Mouse (Mus musculus) MEL (cell line): ENCODE measurements around the gene Gfy. TPM values are rescaled to one million over a fixed set of nuclear protein-coding genes. Genes with fewer than 3 reads are reported as not detected.

ENCODE experiments used
- DNase-seq: peaks from one replicate; pipeline ENCODE4 v3.0.0; 2011; ENCODE audit warnings: low read depth, low spot score
- H3K27ac ChIP-seq: 2 replicates; pipeline ENCODE4 v1.5.1; 2012; ENCODE audit warnings: low read depth, mild to moderate bottlenecking, control low read depth, low read length, moderate library complexity; ENCODE audit not compliant: control insufficient read depth
- H3K27me3 ChIP-seq, 2 experiments: fragments of 150-350 bp in 1 of 2; sonication (generic) in 1 of 2; 2 replicates each; pipeline ENCODE4 v1.6.1; 2012; ENCODE audit warnings: low read length in 2 of 2, mild to moderate bottlenecking in 2 of 2, improper control_type of control experiment in 1 of 2, moderate library complexity in 1 of 2; ENCODE audit not compliant: insufficient read depth in 2 of 2, control insufficient read depth in 1 of 2
- H3K36me3 ChIP-seq, 2 experiments: 2 replicates each; pipeline ENCODE4 v1.6.1; 2012 to 2014; ENCODE audit warnings: low read length in 2 of 2, improper control_type of control experiment in 1 of 2, inconsistent platforms in 1 of 2, mild to moderate bottlenecking in 1 of 2; ENCODE audit not compliant: insufficient read depth in 2 of 2, control insufficient read depth in 1 of 2
- H3K4me1 ChIP-seq, 2 experiments: fragments of 150-350 bp in 1 of 2; sonication (generic) in 1 of 2; 2 replicates each; pipeline ENCODE4 v1.6.1; 2012; ENCODE audit warnings: low read length in 2 of 2, improper control_type of control experiment in 1 of 2, mild to moderate bottlenecking in 1 of 2; ENCODE audit not compliant: insufficient read depth in 2 of 2, control insufficient read depth in 1 of 2
- H3K4me3 ChIP-seq, 2 experiments: fragments of 150-350 bp in 1 of 2; sonication (generic) in 1 of 2; 2 replicates each; pipeline ENCODE4 v1.5.1; 2012; ENCODE audit warnings: low read depth in 2 of 2, low read length in 2 of 2, mild to moderate bottlenecking in 2 of 2, moderate library complexity in 2 of 2, control low read depth in 1 of 2, improper control_type of control experiment in 1 of 2; ENCODE audit not compliant: control insufficient read depth in 1 of 2, insufficient read depth in 1 of 2
- H3K79me2 ChIP-seq: 2 replicates; pipeline ENCODE4 v1.6.1; 2012; ENCODE audit warnings: mild to moderate bottlenecking, low read length, moderate library complexity; ENCODE audit not compliant: control insufficient read depth, poor library complexity, insufficient read depth
- H3K9ac ChIP-seq: 2 replicates; pipeline ENCODE4 v1.6.1; 2012; ENCODE audit warnings: low read depth, mild to moderate bottlenecking, control low read depth, low read length, moderate library complexity; ENCODE audit not compliant: control insufficient read depth, poor library complexity, severe bottlenecking
- H3K9me3 ChIP-seq: fragments of 150-350 bp; sonication (generic); replicated peaks from 2 replicates; pipeline ENCODE4 v1.6.1; 2012; ENCODE audit warnings: mild to moderate bottlenecking, low read length, improper control_type of control experiment, moderate library complexity; ENCODE audit not compliant: insufficient read depth
- BHLHE40 ChIP-seq: IDR thresholded peaks from 2 replicates; pipeline ENCODE4 v1.6.1; 2012; ENCODE audit warnings: low read depth, mild to moderate bottlenecking, inconsistent platforms, low read length, improper control_type of control experiment, borderline replicate concordance
- CTCF ChIP-seq, 3 experiments: IDR thresholded peaks in 2 of 3; conservative IDR thresholded peaks in 1 of 3; 2 replicates each; pipeline ENCODE4 v1.5.1; 2011 to 2012; ENCODE audit warnings: low read length in 3 of 3, low read depth in 2 of 3, mild to moderate bottlenecking in 2 of 3, improper control_type of control experiment in 1 of 3, inconsistent platforms in 1 of 3, mixed read lengths in 1 of 3, moderate library complexity in 1 of 3; ENCODE audit not compliant: control insufficient read depth in 1 of 3, insufficient read depth in 1 of 3, poor library complexity in 1 of 3, severe bottlenecking in 1 of 3
- ETS1 ChIP-seq: IDR thresholded peaks from 2 replicates; pipeline ENCODE4 v1.6.1; 2012; ENCODE audit warnings: low read depth, mild to moderate bottlenecking, inconsistent platforms, low read length, improper control_type of control experiment, moderate library complexity
- HCFC1 ChIP-seq: IDR thresholded peaks from 2 replicates; pipeline ENCODE4 v1.6.1; 2012; ENCODE audit warnings: low read depth, mild to moderate bottlenecking, inconsistent platforms, low read length, improper control_type of control experiment, moderate library complexity
- MAFK ChIP-seq: IDR thresholded peaks from 2 replicates; pipeline ENCODE4 v1.6.1; 2011; ENCODE audit warnings: low read depth, mild to moderate bottlenecking, low read length, improper control_type of control experiment, borderline replicate concordance
- MEF2A ChIP-seq: IDR thresholded peaks from 2 replicates; pipeline ENCODE4 v1.6.1; 2014; ENCODE audit warnings: low read depth, mild to moderate bottlenecking, inconsistent platforms, low read length, improper control_type of control experiment; ENCODE audit not compliant: poor library complexity, insufficient replicate concordance, severe bottlenecking; ENCODE audit errors: extremely low read depth
- MXI1 ChIP-seq: IDR thresholded peaks from 2 replicates; pipeline ENCODE4 v1.6.1; 2011; ENCODE audit warnings: mild to moderate bottlenecking, low read depth, low read length, improper control_type of control experiment
- MYB ChIP-seq: IDR thresholded peaks from 2 replicates; pipeline ENCODE4 v1.6.1; 2011; ENCODE audit warnings: mild to moderate bottlenecking, low read depth, low read length, improper control_type of control experiment
- MYC ChIP-seq: IDR thresholded peaks from 2 replicates; pipeline ENCODE4 v1.6.1; 2011; ENCODE audit warnings: low read depth, mild to moderate bottlenecking, low read length, improper control_type of control experiment, moderate library complexity
- POLR2AphosphoS2 ChIP-seq: IDR thresholded peaks from 2 replicates; pipeline ENCODE4 v1.6.1; 2011; ENCODE audit warnings: low read length, improper control_type of control experiment
- POLR2AphosphoS5 ChIP-seq: IDR thresholded peaks from 2 replicates; pipeline ENCODE4 v1.6.1; 2012; ENCODE audit warnings: low read depth, borderline replicate concordance, mild to moderate bottlenecking, inconsistent platforms, low read length, moderate library complexity, mixed read lengths
- RAD21 ChIP-seq: IDR thresholded peaks from 2 replicates; pipeline ENCODE4 v1.6.1; 2011; ENCODE audit warnings: mild to moderate bottlenecking, low read depth, low read length, improper control_type of control experiment
- RCOR1 ChIP-seq: IDR thresholded peaks from 2 replicates; pipeline ENCODE4 v1.6.1; 2012; ENCODE audit warnings: low read depth, mild to moderate bottlenecking, inconsistent platforms, low read length, improper control_type of control experiment
- SMC3 ChIP-seq: IDR thresholded peaks from 2 replicates; pipeline ENCODE4 v1.6.1; 2011; ENCODE audit warnings: low read depth, low read length, improper control_type of control experiment
- TBP ChIP-seq: IDR thresholded peaks from 2 replicates; pipeline ENCODE4 v1.8.0; 2011; ENCODE audit warnings: low read depth, low read length, improper control_type of control experiment
- UBTF ChIP-seq: IDR thresholded peaks from 2 replicates; pipeline ENCODE4 v1.6.1; 2012; ENCODE audit warnings: low read depth, mild to moderate bottlenecking, inconsistent platforms, low read length, improper control_type of control experiment, moderate library complexity, borderline replicate concordance; ENCODE audit not compliant: insufficient read depth
- USF1 ChIP-seq: IDR thresholded peaks from 2 replicates; pipeline ENCODE4 v1.6.1; 2014; ENCODE audit warnings: low read depth, mild to moderate bottlenecking, inconsistent platforms, low read length, improper control_type of control experiment, moderate library complexity
- USF2 ChIP-seq, 2 experiments: IDR thresholded peaks; 2 replicates each; pipeline ENCODE4 v1.6.1; 2011 to 2012; ENCODE audit warnings: improper control_type of control experiment in 2 of 2, low read length in 2 of 2, borderline replicate concordance in 1 of 2, inconsistent platforms in 1 of 2, low read depth in 1 of 2, mild to moderate bottlenecking in 1 of 2; ENCODE audit not compliant: insufficient read depth in 1 of 2
- ZC3H11A ChIP-seq: IDR thresholded peaks from 2 replicates; pipeline ENCODE4 v1.6.1; 2012; ENCODE audit warnings: low read depth, mild to moderate bottlenecking, inconsistent platforms, low read length, improper control_type of control experiment
- ZKSCAN1 ChIP-seq: IDR thresholded peaks from 2 replicates; pipeline ENCODE4 v1.6.1; 2012; ENCODE audit warnings: low read depth, mild to moderate bottlenecking, inconsistent platforms, low read length, improper control_type of control experiment, moderate library complexity
- ZMIZ1 ChIP-seq: IDR thresholded peaks from 2 replicates; pipeline ENCODE4 v1.6.1; 2012; ENCODE audit warnings: low read depth, mild to moderate bottlenecking, inconsistent platforms, low read length, improper control_type of control experiment, moderate library complexity
- ZNF384 ChIP-seq: IDR thresholded peaks from 2 replicates; pipeline ENCODE4 v1.6.1; 2012; ENCODE audit warnings: low read depth, mild to moderate bottlenecking, inconsistent platforms, low read length, improper control_type of control experiment
- polyA plus RNA-seq, 2 experiments: library from polyadenylated mRNA; stranded (reverse) in 1 of 2; unstranded in 1 of 2; fragments of >175 nt in 1 of 2; fragments of >200 nt in 1 of 2; gene quantifications; 2 replicates each; pipeline versions ENCODE4 v1.2.1 to v1.2.4; 2012; ENCODE audit warnings: low replicate concordance in 2 of 2, low read depth in 1 of 2; ENCODE audit not compliant: insufficient read length in 2 of 2, insufficient read depth in 1 of 2, missing spikeins in 1 of 2
- total RNA-seq: library from RNA; depleted of rRNA; stranded (reverse); fragments of 300-350 nt; gene quantifications from 2 replicates; pipeline ENCODE4 v1.2.3, GENCODE M21; 2012

The Gfy gene
- total and polyA plus RNA-seq, 3 experiments = not detected

GRCm38 (mm10) chr7:45151303-45151702 is 28.1 kb downstream of the Gfy start:
- H3K9ac ChIP-seq = no peak overlapping the region
- H3K27me3 ChIP-seq = no peaks in the 10 kb centered on the region
- no peak overlapping the region for H3K27ac ChIP-seq
- H3K79me2 ChIP-seq = peaks cover 7% of the 10 kb centered on the region; the same call in 1 of the 2 replicates
- H3K4me3 ChIP-seq = no peak overlapping the region
- H3K4me1 ChIP-seq = peaks cover 4 to 12% of the 10 kb centered on the region in 2 experiments; a peak in 3 of 4 replicates
- DNase-seq = no peak
- peaks cover 0 to 7% of the 10 kb centered on the region in 2 experiments; a peak in 3 of 4 replicates for H3K36me3 ChIP-seq
- TF ChIP-seq ETS1 = no peak
- TF ChIP-seq CTCF (IDR thresholded peaks at IDR 0.05 in 2 of 3, conservative IDR thresholded peaks at IDR 0.05 in 1 of 3; ENCODE audit: control insufficient read depth in 1 of 3, insufficient read depth in 1 of 3, low read depth in 2 of 3, low read length in 3 of 3, poor library complexity in 1 of 3, severe bottlenecking in 1 of 3) = no peak
- TF ChIP-seq ZC3H11A = no peak
- TF ChIP-seq HCFC1 = no peak
- no peak for TF ChIP-seq ZMIZ1
- H3K9me3 ChIP-seq = no peaks in the 10 kb centered on the region

DNA sequence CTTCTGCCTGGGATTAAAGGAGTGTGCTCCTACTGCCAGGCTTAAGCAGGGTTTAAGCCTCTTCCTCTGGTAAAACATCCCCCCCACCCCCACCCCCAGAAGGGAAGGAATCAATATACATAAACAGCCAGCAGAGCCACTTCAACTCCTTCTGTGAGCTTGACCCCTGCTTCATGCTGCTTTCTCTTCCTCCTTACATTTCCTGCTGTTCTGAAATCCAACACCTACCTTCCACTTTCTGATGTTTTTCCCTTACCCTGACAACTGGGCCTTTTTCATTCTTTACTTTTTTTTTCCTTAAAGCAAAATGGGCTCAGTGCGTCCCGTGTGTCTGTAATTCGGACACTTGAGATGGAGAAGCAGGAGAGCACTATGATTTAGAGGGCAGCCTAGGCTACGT is 29.0 kb downstream of the Gfy start:
- Histone ChIP-seq H3K27ac (no peak overlapping the region), H3K9ac (no peak overlapping the region), H3K36me3 (peaks cover 0 to 6% of the 10 kb centered on the region in 2 experiments; a peak in 3 of 4 replicates), H3K27me3 (no peaks in the 10 kb centered on the region), H3K4me3 (no peak overlapping the region), H3K4me1 (peaks cover 2 to 3% of the 10 kb centered on the region in 2 experiments; a peak in 3 of 4 replicates), H3K9me3 (no peaks in the 10 kb centered on the region), H3K79me2 (peaks cover 7% of the 10 kb centered on the region; the same call in 1 of the 2 replicates)
- TF ChIP-seq ZKSCAN1 (no peak), RAD21 (no peak), MAFK (no peak), TBP (no peak), USF1 (no peak), MYB (no peak), MYC (no peak), SMC3 (no peak), CTCF (IDR thresholded peaks at IDR 0.05 in 2 of 3, conservative IDR thresholded peaks at IDR 0.05 in 1 of 3; ENCODE audit: control insufficient read depth in 1 of 3, insufficient read depth in 1 of 3, low read depth in 2 of 3, low read length in 3 of 3, poor library complexity in 1 of 3, severe bottlenecking in 1 of 3) (no peak), BHLHE40 (no peak), ZMIZ1 (no peak)
- DNase-seq = no peak

DNA sequence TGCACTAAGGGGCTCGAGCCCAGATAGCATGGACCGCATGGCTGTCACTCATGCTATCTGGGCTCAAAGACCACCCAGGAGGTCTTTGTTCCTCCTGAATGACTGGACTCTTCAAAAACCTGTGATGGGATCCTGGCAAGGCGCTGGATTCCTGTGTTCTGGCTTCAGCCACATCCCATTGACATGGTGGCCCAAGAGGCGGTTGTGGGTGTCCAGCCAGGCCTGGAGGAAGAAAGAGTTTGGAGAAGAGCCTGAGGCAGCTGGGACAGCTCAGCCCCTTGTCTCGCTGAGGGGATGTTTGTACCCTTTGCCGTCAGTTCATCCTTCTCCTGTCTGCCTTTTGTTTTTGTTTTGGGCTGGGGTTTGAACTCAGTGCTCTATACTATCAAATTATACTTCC is 29.8 kb downstream of the Gfy start:
- Histone ChIP-seq H3K27me3 (no peaks in the 10 kb centered on the region), H3K27ac (no peak overlapping the region), H3K4me3 (no peak overlapping the region), H3K9me3 (no peaks in the 10 kb centered on the region), H3K79me2 (peaks cover 7% of the 10 kb centered on the region; the same call in 1 of the 2 replicates), H3K36me3 (peaks cover 0 to 3% of the 10 kb centered on the region in 2 experiments; a peak in 3 of 4 replicates), H3K9ac (no peak overlapping the region)
- no peak for DNase-seq
- TF ChIP-seq SMC3 (no peak), ZNF384 (no peak), ZKSCAN1 (no peak), POLR2AphosphoS2 (no peak), HCFC1 (no peak), USF2 (IDR thresholded peaks at IDR 0.05; ENCODE audit: borderline replicate concordance in 1 of 2, insufficient read depth in 1 of 2, low read depth in 1 of 2, low read length in 2 of 2) (no peak), MYB (no peak), UBTF (no peak), MEF2A (no peak), RCOR1 (no peak), POLR2AphosphoS5 (no peak), BHLHE40 (no peak), MXI1 (no peak), USF1 (no peak), ETS1 (no peak)
- TF ChIP-seq, all 39 proteins: peak for 0
- no peaks in the 10 kb centered on the region for H3K4me1 ChIP-seq
